Mouse (Mus musculus): ENCODE results near the gene Naaladl1. TPM values are rescaled to one million over a fixed set of nuclear protein-coding genes. Genes with fewer than 3 reads are reported as not detected.
A peak's percentile ranks its signal among the peaks of the same experiment; 100 is the strongest.

The Naaladl1 gene
- polyA plus RNA-seq, 1 experiment: 0.11 TPM

DNA sequence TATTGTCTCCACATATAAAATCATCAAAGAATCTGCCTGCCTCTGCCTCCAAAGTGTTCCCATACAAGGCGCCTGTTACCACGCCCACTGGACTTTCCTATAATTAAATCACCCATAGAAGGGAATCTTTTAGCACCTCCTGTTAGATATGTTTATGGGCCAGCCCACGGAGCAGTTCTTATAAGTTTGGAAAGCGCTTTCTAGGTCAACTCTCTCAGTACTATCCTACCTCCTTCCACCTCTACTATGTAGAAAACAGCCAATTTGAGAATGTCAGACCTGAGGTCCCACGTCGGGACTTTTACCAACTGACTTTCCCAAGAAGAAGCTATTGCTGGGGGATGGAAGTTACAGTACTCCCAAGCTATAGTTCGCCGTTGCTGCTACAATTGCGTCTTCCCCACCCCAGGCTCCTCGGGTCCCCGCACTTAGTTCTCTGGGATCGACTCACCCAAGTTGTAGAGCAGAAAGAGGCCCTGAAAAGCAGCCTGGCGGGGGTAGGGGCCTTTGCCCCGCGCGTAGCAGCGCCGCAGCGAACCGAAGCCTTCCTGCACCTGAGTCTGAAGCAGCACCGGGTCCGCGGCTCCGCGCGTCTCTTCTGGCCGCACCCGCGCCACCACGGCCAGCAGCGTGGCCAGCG is 11.9 kb downstream of the Naaladl1 start:
- Histone ChIP-seq H3K4me3 (peak overlapping the region; percentile 53), H3K79me2 (ENCODE audit: control insufficient read depth, insufficient read depth) (peaks cover 14% of the 10 kb centered on the region)
- no peak for TF ChIP-seq TCF12 (IDR thresholded peaks at IDR 0.05; ENCODE audit: insufficient read depth, poor library complexity, severe bottlenecking)
- peak; percentile 16 for TF ChIP-seq REST (IDR thresholded peaks at IDR 0.05; ENCODE audit: insufficient read depth, insufficient read length)
- TF ChIP-seq MAX (IDR thresholded peaks at IDR 0.05; ENCODE audit: low read depth): no peak

GRCm38 (mm10) chr19:6117986-6118676 is 12.5 kb downstream of the Naaladl1 start, which contains the start of gene Sac3d1:
Gene Sac3d1, minus strand, starts transcription at chr19:6118650.
- Histone ChIP-seq H3K27me3 (ENCODE audit: control insufficient read depth, insufficient read depth, insufficient read length) (no peaks in the 10 kb centered on the region), H3K36me3 (ENCODE audit: control insufficient read depth, insufficient read depth) (peaks cover 11% of the 10 kb centered on the region), H3K4me3 (peak within 1 kb of the TSS; percentile 53), H3K79me2 (ENCODE audit: control insufficient read depth, insufficient read depth) (peaks cover 14% of the 10 kb centered on the region), H3ac (ENCODE audit: control insufficient read depth, insufficient read length) (peak within 1 kb of the TSS; percentile 87), H3K4me2 (ENCODE audit: low read depth) (peak within 1 kb of the TSS; percentile 89)
- peak in 2 of 3 experiments; percentile 15 to 34 for TF ChIP-seq MYOG (IDR thresholded peaks at IDR 0.05; ENCODE audit: control insufficient read depth in 1 of 3, insufficient read depth in 1 of 3, insufficient read length in 2 of 3, low read depth in 2 of 3)
- TF ChIP-seq SRF (IDR thresholded peaks at IDR 0.05; ENCODE audit: control insufficient read depth, insufficient read length, low read depth): peak; percentile 17
- TF ChIP-seq POLR2A (IDR thresholded peaks at IDR 0.05; ENCODE audit: insufficient read length, low read depth): peak; percentile 76
- TF ChIP-seq E2F4 (IDR thresholded peaks at IDR 0.05; ENCODE audit: insufficient read depth): peak; percentile 89
- no peak for TF ChIP-seq USF1 (IDR thresholded peaks at IDR 0.05; ENCODE audit: low read depth)
- TF ChIP-seq CEBPB (IDR thresholded peaks at IDR 0.05; ENCODE audit: insufficient read depth, poor library complexity, severe bottlenecking): no peak
- TF ChIP-seq MAX (IDR thresholded peaks at IDR 0.05; ENCODE audit: low read depth): no peak
- TF ChIP-seq TCF12 (IDR thresholded peaks at IDR 0.05; ENCODE audit: insufficient read depth, poor library complexity, severe bottlenecking): no peak
- TF ChIP-seq POLR2AphosphoS2 (IDR thresholded peaks at IDR 0.05; ENCODE audit: insufficient read length, low read depth): peak; percentile 81
- no peak for TF ChIP-seq REST (IDR thresholded peaks at IDR 0.05; ENCODE audit: insufficient read depth, insufficient read length)
- TF ChIP-seq MYOD1 (IDR thresholded peaks at IDR 0.05; ENCODE audit: control insufficient read depth in 1 of 3, insufficient read length in 2 of 3, low read depth in 2 of 3): peak in 2 of 3 experiments; percentile 4 to 48
- TF ChIP-seq TCF3 (IDR thresholded peaks at IDR 0.05; ENCODE audit: insufficient read length, low read depth): no peak

More for the DNA sequence above, 11.9 kb downstream of the Naaladl1 start:
- Histone ChIP-seq H3K36me3 (ENCODE audit: control insufficient read depth, insufficient read depth) (peaks cover 8% of the 10 kb centered on the region), H3ac (ENCODE audit: control insufficient read depth, insufficient read length) (peak overlapping the region; percentile 87), H3K27me3 (ENCODE audit: control insufficient read depth, insufficient read depth, insufficient read length) (no peaks in the 10 kb centered on the region), H3K4me2 (ENCODE audit: low read depth) (peak overlapping the region; percentile 89)

- peak overlapping the region; percentile 53 for H3K4me3 ChIP-seq
- H3ac ChIP-seq (ENCODE audit: control insufficient read depth, insufficient read length): peak overlapping the region; percentile 87
- no peaks in the 10 kb centered on the region for H3K27me3 ChIP-seq (ENCODE audit: control insufficient read depth, insufficient read depth, insufficient read length)
- H3K79me2 ChIP-seq (ENCODE audit: control insufficient read depth, insufficient read depth): peaks cover 14% of the 10 kb centered on the region
- H3K36me3 ChIP-seq (ENCODE audit: control insufficient read depth, insufficient read depth): peaks cover 11% of the 10 kb centered on the region
- no peak for TF ChIP-seq REST (IDR thresholded peaks at IDR 0.05; ENCODE audit: insufficient read depth, insufficient read length)
- TF ChIP-seq CEBPB (IDR thresholded peaks at IDR 0.05; ENCODE audit: insufficient read depth, poor library complexity, severe bottlenecking): no peak
- TF ChIP-seq E2F4 (IDR thresholded peaks at IDR 0.05; ENCODE audit: insufficient read depth): no peak
- TF ChIP-seq MAX (IDR thresholded peaks at IDR 0.05; ENCODE audit: low read depth): no peak
- no peak for TF ChIP-seq POLR2A (IDR thresholded peaks at IDR 0.05; ENCODE audit: insufficient read length, low read depth)
- TF ChIP-seq USF1 (IDR thresholded peaks at IDR 0.05; ENCODE audit: low read depth): no peak
- TF ChIP-seq TCF12 (IDR thresholded peaks at IDR 0.05; ENCODE audit: insufficient read depth, poor library complexity, severe bottlenecking): no peak
- TF ChIP-seq POLR2AphosphoS2 (IDR thresholded peaks at IDR 0.05; ENCODE audit: insufficient read length, low read depth): no peak
- TF ChIP-seq MYOD1 (IDR thresholded peaks at IDR 0.05; ENCODE audit: control insufficient read depth in 1 of 3, insufficient read length in 2 of 3, low read depth in 2 of 3): no peak
- TF ChIP-seq TCF3 (IDR thresholded peaks at IDR 0.05; ENCODE audit: insufficient read length, low read depth): no peak
- TF ChIP-seq MYOG (IDR thresholded peaks at IDR 0.05; ENCODE audit: control insufficient read depth in 1 of 3, insufficient read depth in 1 of 3, insufficient read length in 2 of 3, low read depth in 2 of 3): no peak
- TF ChIP-seq SRF (IDR thresholded peaks at IDR 0.05; ENCODE audit: control insufficient read depth, insufficient read length, low read depth): no peak
- peak overlapping the region; percentile 89 for H3K4me2 ChIP-seq (ENCODE audit: low read depth)
Observed at GRCm38 (mm10) chr19:6118677-6119185, 13.1 kb downstream of the Naaladl1 start.

DNA sequence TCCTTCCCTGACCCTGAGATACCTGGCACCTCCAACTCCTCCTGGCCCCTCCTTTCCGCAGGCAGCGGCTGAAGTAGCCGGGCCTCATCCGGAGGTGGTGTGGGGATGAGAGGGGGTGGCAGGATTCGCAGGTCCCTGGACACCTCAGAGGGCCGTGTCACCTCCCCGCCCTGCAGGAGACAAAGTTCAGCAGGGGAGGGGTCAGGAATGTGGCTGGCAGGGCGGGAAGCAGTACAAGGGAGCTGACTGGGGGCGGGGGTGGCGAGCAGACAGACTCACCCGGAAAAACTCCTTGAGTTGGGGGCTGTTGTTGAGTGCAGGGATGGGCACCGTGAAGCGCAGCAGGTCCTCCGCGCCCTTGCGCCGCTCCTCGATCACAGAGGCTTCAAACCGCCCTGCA is 16.2 kb downstream of the Naaladl1 start:
- Histone ChIP-seq H3K79me2 (ENCODE audit: control insufficient read depth, insufficient read depth) (peaks cover 10% of the 10 kb centered on the region), H3K27me3 (ENCODE audit: control insufficient read depth, insufficient read depth, insufficient read length) (no peaks in the 10 kb centered on the region), H3K4me2 (ENCODE audit: low read depth) (no peak overlapping the region), H3K4me3 (no peak overlapping the region), H3K36me3 (ENCODE audit: control insufficient read depth, insufficient read depth) (peaks cover 4% of the 10 kb centered on the region), H3ac (ENCODE audit: control insufficient read depth, insufficient read length) (no peak overlapping the region)
- no peak for TF ChIP-seq E2F4 (IDR thresholded peaks at IDR 0.05; ENCODE audit: insufficient read depth)
- no peak for TF ChIP-seq TCF3 (IDR thresholded peaks at IDR 0.05; ENCODE audit: insufficient read length, low read depth)
- no peak for TF ChIP-seq MYOG (IDR thresholded peaks at IDR 0.05; ENCODE audit: control insufficient read depth in 1 of 3, insufficient read depth in 1 of 3, insufficient read length in 2 of 3, low read depth in 2 of 3)
